Mouse (Mus musculus): ENCODE data around the gene Gm20509. TPM values are rescaled to one million over a fixed set of nuclear protein-coding genes. Genes with fewer than 3 reads are reported as not detected.
"Not testable (repeated sequence)": the region's sequence is repeated elsewhere in the genome, so short reads cannot be mapped to it uniquely, and the experiment has no call there.

Gene Gm20509
- polyA plus RNA-seq, 1 experiment from 2014 or later: not detected

- Histone ChIP-seq H3K9me3 (no peaks in the 10 kb centered on the region), H3K9ac (peak overlapping the region; percentile 66), H3K27ac (no peak overlapping the region), H3K4me3 (peak overlapping the region; percentile 46), H3K4me2 (replicated peaks) (peak overlapping the region; percentile 90), H3K27me3 (replicated peaks) (peaks cover 36% of the 10 kb centered on the region), H3K36me3 (no peaks in the 10 kb centered on the region), H3K4me1 (peaks cover 11% of the 10 kb centered on the region; the same call in 1 of the 2 replicates)
- 0 out of 2 replicates have a peak, but pooled peaks have one; percentile 21 for ATAC-seq (ENCODE audit: low FRiP score, low read depth)
- WGBS: 49% methylated on average over 5 of the region's 5 CpGs
Observed at GRCm38 (mm10) chr9:73103880-73104198, 1.6 kb downstream of the Gm20509 start.

GRCm38 (mm10) chr9:73105141-73105540 lies 2.9 kb downstream of the Gm20509 start:
- H3K4me3 ChIP-seq: no peak overlapping the region
- no peak overlapping the region for H3K4me2 ChIP-seq (replicated peaks)
- 74% methylated on average over 1 of the region's 1 CpGs for WGBS
- no peaks in the 10 kb centered on the region for H3K9me3 ChIP-seq
- ATAC-seq (ENCODE audit: low FRiP score, low read depth): no peak
- H3K27me3 ChIP-seq (replicated peaks): peaks cover 36% of the 10 kb centered on the region
- no peaks in the 10 kb centered on the region for H3K36me3 ChIP-seq
- no peak overlapping the region for H3K27ac ChIP-seq
- H3K9ac ChIP-seq: no peak overlapping the region
- H3K4me1 ChIP-seq: peaks cover 11% of the 10 kb centered on the region; the same call in 1 of the 2 replicates

GRCm38 (mm10) chr9:73105771-73106170 lies 3.5 kb downstream of the Gm20509 start:
- peaks cover 36% of the 10 kb centered on the region for H3K27me3 ChIP-seq (replicated peaks)
- H3K36me3 ChIP-seq: no peaks in the 10 kb centered on the region
- ATAC-seq (ENCODE audit: low FRiP score, low read depth): no peak
- H3K9me3 ChIP-seq: no peaks in the 10 kb centered on the region
- H3K4me1 ChIP-seq: peaks cover 11% of the 10 kb centered on the region; the same call in 1 of the 2 replicates
- H3K27ac ChIP-seq: no peak overlapping the region
- no peak overlapping the region for H3K9ac ChIP-seq
- no peak overlapping the region for H3K4me3 ChIP-seq
- no peak overlapping the region for H3K4me2 ChIP-seq (replicated peaks)

- Histone ChIP-seq H3K9ac (peak within 1 kb of the TSS; percentile 78), H3K27me3 (replicated peaks) (no peaks in the 10 kb centered on the region), H3K36me3 (peaks cover 24% of the 10 kb centered on the region), H3K4me1 (peaks cover 9% of the 10 kb centered on the region), H3K4me3 (peak within 1 kb of the TSS; percentile 92), H3K27ac (no peak within 1 kb of the TSS), H3K9me3 (no peaks in the 10 kb centered on the region), H3K4me2 (replicated peaks) (peak within 1 kb of the TSS; percentile 85)
- under 1% methylated on average over 64 of the region's 64 CpGs for WGBS
- peak; percentile 97 for ATAC-seq (ENCODE audit: low FRiP score, low read depth)
Observed at GRCm38 (mm10) chr9:73112919-73113906, 10.9 kb downstream of the Gm20509 start, which contains the start of gene Rsl24d1. Gene Rsl24d1, plus strand, starts transcription at chr9:73113426.

DNA sequence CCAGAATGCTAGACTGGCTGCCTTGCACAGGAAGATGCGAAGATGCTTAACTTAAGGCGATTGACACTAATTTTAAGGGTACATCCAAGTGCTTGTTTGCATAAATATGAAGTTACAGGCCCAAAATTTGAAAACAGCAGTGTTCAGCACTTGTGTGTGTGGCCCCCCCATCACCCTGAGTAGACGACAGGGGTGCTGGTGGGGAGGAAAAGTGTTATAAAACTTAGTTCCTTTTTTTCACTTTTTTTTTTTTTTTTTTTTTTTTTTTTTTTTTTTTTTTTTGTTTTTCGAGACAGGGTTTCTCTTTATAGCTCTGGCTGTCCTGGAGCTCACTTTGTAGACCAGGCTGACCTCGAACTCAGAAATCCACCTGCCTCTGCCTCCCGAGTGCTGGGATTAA lies 14.4 kb downstream of the Gm20509 start:
- not testable (repeated sequence) for H3K4me2 ChIP-seq (replicated peaks); H3K4me1 ChIP-seq; H3K9me3 ChIP-seq; H3K4me3 ChIP-seq; H3K9ac ChIP-seq; ATAC-seq (ENCODE audit: low FRiP score, low read depth); H3K27ac ChIP-seq; H3K27me3 ChIP-seq (replicated peaks)
- peaks cover 48% of the 10 kb centered on the region for H3K36me3 ChIP-seq
- 89% methylated on average over 6 of the region's 6 CpGs for WGBS

DNA sequence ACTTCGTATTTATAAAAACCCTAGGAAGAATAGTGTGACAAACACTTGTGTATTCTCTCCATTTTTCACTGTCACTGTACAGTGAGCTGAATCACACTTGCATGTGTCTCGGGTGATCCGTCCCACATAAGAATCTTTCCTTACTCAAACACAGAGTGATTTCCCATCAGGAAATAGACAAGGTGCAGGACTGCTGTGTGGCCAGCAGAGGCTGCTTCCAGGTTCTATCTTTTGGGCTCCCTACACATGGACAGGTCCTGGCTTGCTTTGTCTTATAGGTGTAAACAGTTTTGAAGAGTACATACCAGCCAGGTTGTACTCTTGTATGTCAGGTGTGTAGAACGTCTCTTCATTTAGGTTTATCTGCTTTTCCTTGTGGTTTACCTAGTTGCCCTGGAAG lies 15.7 kb downstream of the Gm20509 start:
- no peak for ATAC-seq (ENCODE audit: low FRiP score, low read depth)
- Histone ChIP-seq H3K36me3 (peaks cover 52% of the 10 kb centered on the region), H3K9ac (no peak overlapping the region), H3K9me3 (no peaks in the 10 kb centered on the region), H3K27me3 (replicated peaks) (no peaks in the 10 kb centered on the region), H3K27ac (no peak overlapping the region), H3K4me3 (no peak overlapping the region), H3K4me2 (replicated peaks) (no peak overlapping the region), H3K4me1 (peaks cover 9% of the 10 kb centered on the region)
- 91% methylated on average over 4 of the region's 4 CpGs for WGBS

GRCm38 (mm10) chr9:73121735-73122134 lies 19.5 kb downstream of the Gm20509 start:
- no peaks in the 10 kb centered on the region for H3K9me3 ChIP-seq
- peaks cover 74% of the 10 kb centered on the region for H3K36me3 ChIP-seq
- WGBS: 83% methylated on average over 8 of the region's 8 CpGs
- ATAC-seq (ENCODE audit: low FRiP score, low read depth): no peak
- no peak overlapping the region for H3K4me3 ChIP-seq
- H3K27ac ChIP-seq: no peak overlapping the region
- H3K4me2 ChIP-seq (replicated peaks): no peak overlapping the region
- no peaks in the 10 kb centered on the region for H3K27me3 ChIP-seq (replicated peaks)
- no peak overlapping the region for H3K9ac ChIP-seq
- no peaks in the 10 kb centered on the region for H3K4me1 ChIP-seq

GRCm38 (mm10) chr9:73125043-73125570 lies 22.8 kb downstream of the Gm20509 start:
- 91% methylated on average over 8 of the region's 8 CpGs for WGBS
- Histone ChIP-seq H3K4me1 (no peaks in the 10 kb centered on the region), H3K36me3 (peaks cover 81% of the 10 kb centered on the region), H3K27ac (no peak overlapping the region), H3K9me3 (no peaks in the 10 kb centered on the region), H3K27me3 (replicated peaks) (no peaks in the 10 kb centered on the region), H3K9ac (no peak overlapping the region), H3K4me3 (no peak overlapping the region), H3K4me2 (replicated peaks) (no peak overlapping the region)
- ATAC-seq (ENCODE audit: low FRiP score, low read depth): no peak

DNA sequence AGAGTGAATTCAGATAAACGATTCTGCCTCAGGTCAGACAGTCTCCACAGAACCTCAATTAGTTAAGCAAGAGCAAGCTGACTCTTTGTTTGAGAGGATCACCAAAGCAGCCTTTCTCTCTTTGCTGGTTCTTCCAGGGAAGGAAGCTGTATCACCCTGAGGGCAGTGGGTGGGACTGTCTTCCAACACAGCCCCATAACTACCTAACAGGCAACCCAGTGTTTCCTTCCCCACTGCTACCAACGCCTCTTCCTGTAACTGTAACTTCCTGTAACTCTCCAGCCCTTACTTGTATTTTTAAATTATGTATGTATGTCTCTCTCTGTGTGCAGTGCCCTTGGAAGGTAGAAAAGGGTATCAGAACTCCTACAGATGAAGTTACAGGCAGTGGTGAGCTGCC lies 25.2 kb downstream of the Gm20509 start:
- Histone ChIP-seq H3K9me3 (no peaks in the 10 kb centered on the region), H3K4me2 (replicated peaks) (no peak overlapping the region), H3K27me3 (replicated peaks) (no peaks in the 10 kb centered on the region), H3K36me3 (peaks cover 61% of the 10 kb centered on the region), H3K27ac (no peak overlapping the region), H3K4me1 (no peaks in the 10 kb centered on the region), H3K9ac (no peak overlapping the region), H3K4me3 (no peak overlapping the region)
- no peak for ATAC-seq (ENCODE audit: low FRiP score, low read depth)
- 83% methylated on average over 2 of the region's 2 CpGs for WGBS

DNA sequence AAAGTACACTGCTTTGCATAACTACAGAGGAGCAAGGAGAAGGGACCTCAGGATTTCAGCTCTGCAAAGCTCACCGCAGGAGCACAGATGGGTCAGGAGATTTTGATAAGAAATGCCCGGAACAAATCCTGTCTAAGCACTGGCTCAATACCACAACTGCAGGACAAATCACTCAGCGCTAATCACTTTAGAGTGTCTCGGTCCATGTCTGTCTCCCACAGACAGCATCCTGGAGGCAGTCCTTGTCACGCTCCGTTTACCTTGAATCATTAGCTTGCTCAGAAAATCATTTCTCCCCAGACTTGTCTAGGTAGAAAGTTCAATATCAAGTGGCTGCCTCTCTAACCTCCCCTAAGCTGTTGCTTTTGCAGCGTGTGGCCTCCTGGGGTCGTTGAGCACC lies 27.6 kb downstream of the Gm20509 start:
- Histone ChIP-seq H3K27ac (no peak overlapping the region), H3K4me3 (no peak overlapping the region), H3K9me3 (no peaks in the 10 kb centered on the region), H3K9ac (no peak overlapping the region), H3K4me1 (no peaks in the 10 kb centered on the region), H3K27me3 (replicated peaks) (no peaks in the 10 kb centered on the region), H3K36me3 (peaks cover 46% of the 10 kb centered on the region), H3K4me2 (replicated peaks) (no peak overlapping the region)
- 79% methylated on average over 8 of the region's 8 CpGs for WGBS
- ATAC-seq (ENCODE audit: low FRiP score, low read depth): no peak

GRCm38 (mm10) chr9:73130529-73130928 lies 28.3 kb downstream of the Gm20509 start:
- Histone ChIP-seq H3K36me3 (peaks cover 40% of the 10 kb centered on the region), H3K4me2 (replicated peaks) (no peak overlapping the region), H3K27me3 (replicated peaks) (no peaks in the 10 kb centered on the region), H3K27ac (no peak overlapping the region), H3K4me3 (no peak overlapping the region), H3K9ac (no peak overlapping the region), H3K4me1 (no peaks in the 10 kb centered on the region), H3K9me3 (no peaks in the 10 kb centered on the region)
- 88% methylated on average over 4 of the region's 4 CpGs for WGBS
- no peak for ATAC-seq (ENCODE audit: low FRiP score, low read depth)

DNA sequence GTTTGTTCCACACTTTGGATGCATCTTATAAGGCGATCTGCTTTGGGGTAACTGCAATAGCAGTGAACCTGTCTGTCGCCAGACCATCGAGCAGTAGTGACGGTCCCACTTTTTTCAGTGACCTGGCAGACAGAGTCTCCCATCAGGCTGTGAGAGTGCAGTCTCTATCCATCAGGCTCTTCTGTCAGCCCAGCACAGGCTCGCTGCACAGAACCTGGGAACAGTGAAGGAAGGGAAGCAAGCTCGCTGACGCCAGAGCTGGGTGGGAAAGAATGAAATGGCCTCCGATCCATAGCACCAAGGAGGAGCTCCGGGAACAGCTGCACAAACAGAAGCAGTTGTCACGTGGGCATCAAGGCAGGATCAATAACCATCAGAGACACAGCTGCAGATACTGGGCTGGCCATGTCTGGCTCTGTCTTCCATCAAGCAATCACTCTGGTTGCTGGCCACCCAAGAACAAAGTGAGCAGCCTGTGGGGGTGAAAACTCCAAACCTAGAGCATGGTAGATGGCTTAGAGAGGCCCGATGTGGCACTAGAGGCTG lies 35.1 kb downstream of the Gm20509 start:
- H3K9ac ChIP-seq: no peak overlapping the region
- no peaks in the 10 kb centered on the region for H3K27me3 ChIP-seq (replicated peaks)
- WGBS: 68% methylated on average over 11 of the region's 11 CpGs
- H3K4me3 ChIP-seq: no peak overlapping the region
- no peak overlapping the region for H3K27ac ChIP-seq
- H3K4me1 ChIP-seq: no peaks in the 10 kb centered on the region
- no peaks in the 10 kb centered on the region for H3K9me3 ChIP-seq
- no peaks in the 10 kb centered on the region for H3K36me3 ChIP-seq
- H3K4me2 ChIP-seq (replicated peaks): no peak overlapping the region
- no peak for ATAC-seq (ENCODE audit: low FRiP score, low read depth)
